Mouse (Mus musculus) frontal cortex, adult 2 months (tissue): ENCODE results near the gene Asic1. TPM values are rescaled to one million over a fixed set of nuclear protein-coding genes. Genes with fewer than 3 reads are reported as not detected.

Experiments used
- DNase-seq, 2 experiments: peaks; one replicate each; pipeline ENCODE4 v3.0.0; 2022; ENCODE audit warnings: low spot score in 1 of 2; ENCODE audit errors: extremely low spot score in 1 of 2
- polyA plus RNA-seq: library from polyadenylated mRNA; depleted of rRNA; stranded (reverse); fragments of >200 nt; gene quantifications from 2 replicates; pipeline ENCODE4 v1.2.3, GENCODE M21; 2012

Gene Asic1
- polyA plus RNA-seq, 1 experiment = 80.7 TPM

DNA sequence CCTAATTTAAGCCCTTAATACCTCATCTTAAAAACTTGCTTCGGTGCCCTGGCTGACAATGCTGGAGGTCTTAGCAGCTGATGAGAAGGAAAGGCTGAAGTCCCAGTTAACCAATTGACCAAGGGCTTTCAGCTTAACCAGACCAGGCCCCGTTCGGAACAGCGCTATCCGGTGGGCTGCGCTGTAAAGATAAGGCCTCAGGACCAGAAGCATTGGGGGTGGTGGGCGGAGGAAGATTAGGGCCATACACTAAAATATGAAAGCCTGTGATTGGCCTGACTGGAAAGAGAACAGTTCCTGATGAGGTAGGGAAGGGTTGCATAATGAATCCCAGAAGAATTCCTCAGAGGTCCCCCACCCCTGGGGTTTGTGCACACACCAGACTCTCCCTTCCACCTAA is 7.8 kb upstream of the Asic1 start:
- DNase-seq = no peak

DNA sequence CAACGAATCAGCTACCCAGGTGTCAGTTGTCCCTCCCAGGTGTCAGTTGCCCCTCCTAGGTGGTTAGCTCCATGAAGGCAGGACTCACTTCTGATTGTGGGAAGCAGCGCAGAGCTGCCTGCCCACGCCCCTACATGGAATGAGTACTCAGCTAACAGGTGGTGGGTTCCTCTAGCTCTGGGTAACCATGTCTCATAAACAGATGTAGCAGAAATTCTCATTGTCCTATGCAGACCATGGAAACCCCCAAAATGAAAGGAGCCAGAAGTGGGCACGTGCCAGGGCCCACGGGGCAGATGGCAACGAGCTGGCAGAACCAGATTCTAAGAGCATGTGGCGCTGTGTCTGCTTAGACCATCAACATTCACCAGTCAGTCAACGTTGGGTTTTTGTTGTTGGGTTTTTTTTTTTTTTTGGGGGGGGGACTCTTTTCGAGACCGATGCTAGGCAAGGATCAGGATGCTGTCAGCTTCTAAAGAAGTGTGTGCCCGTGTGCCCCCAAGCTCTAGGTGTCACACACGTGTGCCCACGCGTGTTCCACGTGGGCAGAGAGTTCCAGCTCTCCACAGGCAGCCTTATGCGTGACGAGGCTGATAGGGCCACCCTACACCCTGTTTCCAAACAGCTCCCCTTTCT is 6.1 kb upstream of the Asic1 start:
- peak in 1 of 2 experiments; percentile 66 for DNase-seq

DNA sequence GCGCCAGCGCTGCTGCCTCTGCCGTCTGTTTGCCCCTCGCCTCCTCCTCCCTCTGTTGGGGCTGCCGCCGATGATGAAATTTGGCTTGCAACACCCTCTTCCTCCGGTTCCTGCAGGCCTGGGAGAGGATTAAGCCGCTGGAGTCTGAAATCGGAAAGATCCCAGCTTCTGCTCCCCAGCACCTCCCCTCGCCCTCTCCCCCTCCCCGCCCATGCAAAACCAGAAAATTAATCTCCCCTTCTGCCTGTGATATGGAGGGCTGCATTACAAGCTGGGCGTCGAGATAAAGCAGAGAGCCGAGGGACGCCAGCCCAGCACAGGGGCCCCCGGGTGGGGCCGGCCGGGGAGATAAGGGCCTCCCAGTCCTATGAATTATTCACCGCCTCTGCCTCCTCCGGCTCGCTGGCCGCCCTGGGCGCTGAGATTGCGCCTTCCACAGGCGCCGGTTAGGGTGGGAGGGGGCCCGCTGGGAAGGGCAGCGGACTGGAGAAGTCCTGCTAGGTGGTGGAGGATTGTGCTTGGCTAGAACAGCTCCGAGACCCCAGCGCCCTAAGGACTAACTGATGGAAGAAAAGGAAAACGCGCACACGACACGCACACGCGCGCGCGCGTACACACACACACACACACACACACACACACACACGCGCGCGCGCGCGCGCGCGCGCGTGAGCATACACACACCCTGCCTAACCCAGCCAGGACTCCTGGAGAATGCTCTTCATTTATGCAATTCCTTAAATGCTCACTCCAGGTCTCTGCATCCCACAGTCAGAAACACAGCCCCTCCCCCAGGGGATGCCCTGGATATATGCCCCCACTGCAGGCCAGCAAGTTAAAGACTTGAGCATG is 5.3 kb upstream of the Asic1 start:
- DNase-seq = peak in 1 of 2 experiments; percentile 82

- no peak for DNase-seq
Observed at GRCm38 (mm10) chr15:99667544-99667943, 2.6 kb upstream of the Asic1 start.

GRCm38 (mm10) chr15:99668881-99669280 is 1.3 kb upstream of the Asic1 start:
- peak in 1 of 2 experiments; percentile 84 for DNase-seq

GRCm38 (mm10) chr15:99669392-99669791 is 776 bp upstream of the Asic1 start:
- no peak for DNase-seq

- no peak for DNase-seq
Observed at GRCm38 (mm10) chr15:99670964-99671670, 949 bp downstream of the Asic1 start.

- peak in 1 of 2 experiments; percentile 50 for DNase-seq
Observed at GRCm38 (mm10) chr15:99671783-99672182, 1.6 kb downstream of the Asic1 start.

- no peak for DNase-seq
Observed at GRCm38 (mm10) chr15:99674866-99675265, 4.7 kb downstream of the Asic1 start.

GRCm38 (mm10) chr15:99677089-99677488 is 6.9 kb downstream of the Asic1 start:
- DNase-seq = no peak

- no peak for DNase-seq
Observed at GRCm38 (mm10) chr15:99678063-99678800, 8.1 kb downstream of the Asic1 start.

- DNase-seq = no peak
Observed at GRCm38 (mm10) chr15:99679008-99679407, 8.8 kb downstream of the Asic1 start.

DNA sequence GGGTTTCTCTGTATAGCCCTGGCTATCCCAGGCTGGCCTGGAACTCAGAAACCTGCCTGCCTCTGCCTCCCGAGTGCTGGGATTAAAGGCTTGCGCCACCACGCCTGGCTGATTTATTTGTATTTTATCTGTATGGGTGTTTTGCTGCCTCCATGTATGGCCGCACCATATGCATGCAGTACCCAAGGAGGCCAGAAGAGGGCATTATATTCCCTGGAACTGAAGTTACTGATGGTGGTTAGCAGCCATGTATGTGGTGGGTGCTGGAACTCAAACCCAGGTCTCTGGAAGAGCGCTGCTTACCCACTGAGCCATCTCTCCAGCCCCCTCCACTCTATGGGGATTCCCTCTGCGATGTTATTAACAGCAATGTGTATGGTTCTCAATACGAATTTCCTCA is 12.7 kb downstream of the Asic1 start:
- no peak for DNase-seq

DNA sequence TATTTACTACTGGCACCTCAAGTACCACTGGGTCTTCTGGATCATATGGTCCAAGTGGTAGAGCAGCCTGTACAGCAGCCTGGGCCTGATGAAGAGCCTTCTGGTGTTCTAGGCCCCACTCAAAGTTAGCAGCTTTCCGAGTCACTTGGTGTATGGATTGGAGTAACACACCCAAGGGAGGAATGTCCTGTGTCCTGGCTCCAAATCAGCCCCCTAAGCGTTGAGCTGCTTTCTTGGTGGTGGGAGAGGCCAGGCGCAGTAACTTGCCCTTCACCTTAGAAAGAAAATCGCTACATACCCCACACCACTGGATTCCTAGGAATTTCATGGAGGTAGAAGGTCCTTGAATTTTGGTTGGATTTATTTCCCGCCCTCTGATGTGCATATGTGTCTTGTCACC is 14.0 kb downstream of the Asic1 start:
- no peak for DNase-seq

DNA sequence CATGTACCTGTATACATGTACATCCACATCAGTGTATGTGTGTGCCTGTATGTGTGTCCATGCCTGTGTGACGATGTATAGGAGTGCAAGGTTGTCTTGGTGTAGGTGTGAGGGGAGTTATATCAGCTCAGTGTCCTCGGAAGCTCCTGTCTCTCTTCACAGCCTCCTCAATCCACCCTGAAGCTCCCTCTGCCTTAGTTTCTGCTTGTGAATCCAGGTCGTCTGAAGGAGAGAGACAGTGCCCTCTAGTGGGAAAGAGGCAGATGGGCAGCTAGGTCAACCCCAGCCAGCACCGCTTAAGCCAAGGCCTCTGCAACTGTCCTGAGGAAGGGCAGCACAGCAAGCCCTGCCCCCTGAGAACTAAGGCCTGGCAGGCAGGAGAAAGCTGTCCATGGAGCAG is 18.5 kb downstream of the Asic1 start:
- DNase-seq = peak in 1 of 2 experiments; percentile 79

- no peak for DNase-seq
Observed at GRCm38 (mm10) chr15:99690924-99691323, 20.8 kb downstream of the Asic1 start.

GRCm38 (mm10) chr15:99691976-99692375 is 21.8 kb downstream of the Asic1 start:
- DNase-seq = no peak

GRCm38 (mm10) chr15:99697309-99697708 is 27.1 kb downstream of the Asic1 start:
- DNase-seq = no peak

- DNase-seq = peak in 1 of 2 experiments; percentile 61
Observed at GRCm38 (mm10) chr15:99698533-99699085, 28.4 kb downstream of the Asic1 start.

- DNase-seq = no peak
Observed at GRCm38 (mm10) chr15:99699715-99700114, 29.5 kb downstream of the Asic1 start.
